Mouse (Mus musculus) T-helper 2 cell (primary cell): ENCODE data around the gene Adipor2.

Experiments used
- in situ Hi-C: fragments of 300-600 bp; cut with MboI, MseI; formaldehyde crosslinking; loops from one replicate; pipeline ENCODE4 v1.15.1; 2025; ENCODE audit warnings: high pct_unique_total_duplicates

The Adipor2 gene

DNA sequence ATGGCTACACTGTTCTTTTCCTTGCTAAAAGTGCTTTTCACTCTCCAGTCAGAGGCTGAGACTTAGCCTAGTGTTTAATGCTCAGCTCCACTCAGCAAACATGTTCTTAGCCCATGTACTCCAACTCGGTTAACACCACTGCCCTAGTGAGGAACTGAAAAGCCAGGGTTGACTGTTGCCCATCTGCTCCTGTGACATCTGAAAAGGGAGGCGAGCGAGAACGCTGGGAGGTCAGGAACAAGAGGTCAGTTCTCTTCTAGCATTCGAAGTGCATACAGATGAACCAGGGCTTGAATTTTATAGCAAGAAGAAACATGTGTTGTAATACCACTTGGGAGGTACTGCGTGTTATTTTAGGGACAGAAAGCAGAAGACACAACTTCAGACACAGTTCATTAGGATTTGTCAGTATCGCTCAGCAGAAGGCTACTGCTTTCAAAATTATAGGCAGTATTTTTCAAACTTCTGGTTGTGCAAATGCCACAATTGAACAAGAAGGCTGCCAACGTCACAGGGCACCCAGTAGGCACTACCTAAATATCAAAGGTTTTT is 59.4 kb downstream of the Adipor2 start:
- in situ Hi-C loops: no loop called here

DNA sequence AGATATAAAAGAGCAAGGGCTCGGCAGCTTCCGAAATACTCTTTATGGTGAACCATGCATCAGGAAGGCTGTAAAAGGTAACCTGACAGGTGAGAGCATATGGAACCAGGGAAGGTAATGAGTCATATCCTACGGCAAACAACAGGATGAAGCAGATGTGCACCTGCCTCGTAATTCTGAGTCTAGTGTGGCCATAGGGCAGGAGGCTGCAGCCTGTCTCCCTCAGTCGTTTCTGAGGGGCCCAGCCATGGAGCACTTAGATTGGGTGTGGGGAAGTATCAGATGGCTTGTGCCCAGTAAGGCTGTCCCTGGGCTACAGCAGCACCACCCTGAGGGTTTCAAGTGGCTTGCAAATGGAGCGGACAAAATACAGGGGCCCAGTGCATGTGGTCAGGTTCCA is 65.0 kb downstream of the Adipor2 start:
- in situ Hi-C loops: loop anchor here (5.0 kb wide), 1 partner anchor 75 kb away; no protein-coding TSS in a partner anchor

- in situ Hi-C loops: loop anchor here (5.0 kb wide), 1 partner anchor 76 kb away; no protein-coding TSS in a partner anchor
These were observed 65.8 kb downstream of the Adipor2 start for GRCm38 (mm10) chr6:119351656-119352055.

DNA sequence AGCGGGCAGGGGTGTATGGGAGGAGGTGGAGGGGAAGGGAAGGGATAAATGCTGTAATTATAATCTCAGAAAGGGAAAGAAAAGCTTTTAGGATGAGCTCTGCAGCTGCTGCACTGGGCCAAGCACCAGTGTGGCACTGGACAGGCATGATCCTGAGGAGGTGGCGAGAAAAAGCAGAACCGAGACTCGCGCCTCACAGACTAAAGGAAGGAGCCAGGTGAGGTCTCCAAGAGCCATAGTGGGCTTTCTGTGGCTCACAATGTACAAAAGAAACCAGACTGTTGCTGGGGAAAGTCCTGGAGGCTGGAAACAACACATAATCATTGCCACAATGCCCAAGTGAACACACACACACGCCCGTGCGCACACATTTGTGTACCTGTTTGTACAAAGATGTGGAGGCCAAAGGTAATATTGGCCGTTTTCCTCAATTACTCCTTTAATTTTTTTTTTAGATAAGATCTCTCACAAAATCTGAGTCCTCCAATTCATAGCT is 66.8 kb downstream of the Adipor2 start:
- in situ Hi-C loops: loop anchor here (5.0 kb wide), 1 partner anchor 77 kb away; no protein-coding TSS in a partner anchor

DNA sequence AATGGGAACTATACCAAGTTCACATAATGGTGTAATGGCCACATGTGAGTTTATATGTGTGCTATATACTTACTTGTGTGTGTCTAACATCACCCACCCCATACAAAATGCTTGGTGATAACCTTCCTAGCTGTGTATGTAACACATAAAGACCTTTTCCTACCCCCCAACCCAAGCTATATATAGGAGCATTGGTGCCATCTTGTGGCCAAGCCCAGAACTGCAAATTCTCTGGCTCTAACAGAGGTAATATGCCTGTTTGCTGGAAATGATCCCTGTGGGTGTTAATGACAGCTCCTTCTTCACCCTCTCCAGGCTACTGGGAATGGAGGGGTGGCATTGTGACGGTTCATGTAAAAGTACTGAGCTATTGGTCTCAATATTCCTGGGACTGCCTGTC is 69.3 kb downstream of the Adipor2 start:
- in situ Hi-C loops: loop anchor here (5.0 kb wide), 1 partner anchor 126 kb away; no protein-coding TSS in a partner anchor

GRCm38 (mm10) chr6:119347813-119348212 is 69.7 kb downstream of the Adipor2 start:
- in situ Hi-C loops: loop anchor here (5.0 kb wide), 1 partner anchor 126 kb away; no protein-coding TSS in a partner anchor

- in situ Hi-C loops: loop anchor here (5.0 kb wide), 1 partner anchor 124 kb away; no protein-coding TSS in a partner anchor
These were observed 71.2 kb downstream of the Adipor2 start for GRCm38 (mm10) chr6:119346257-119346656.

DNA sequence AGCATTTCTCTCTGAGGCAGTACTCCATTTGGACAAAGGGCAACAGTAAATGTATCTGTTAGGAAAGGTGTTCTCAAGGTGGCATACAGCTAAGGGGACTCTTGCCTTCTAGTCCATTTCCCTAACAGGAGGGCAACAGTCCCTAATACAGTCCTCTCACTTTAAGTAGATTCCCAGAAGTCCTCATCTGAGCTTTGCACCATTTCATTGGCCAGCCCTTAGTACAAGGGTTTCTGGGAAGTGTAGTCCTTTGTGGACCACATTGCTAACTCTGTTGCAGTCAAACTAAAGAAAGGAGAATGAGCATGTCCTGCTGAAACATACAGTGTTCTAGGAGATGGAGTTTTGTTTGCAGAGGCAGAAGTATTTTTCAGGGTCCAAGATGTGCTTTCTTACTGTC is 76.1 kb downstream of the Adipor2 start:
- in situ Hi-C loops: no loop called here

- in situ Hi-C loops: no loop called here
These were observed 79.2 kb downstream of the Adipor2 start for GRCm38 (mm10) chr6:119338121-119338912.

DNA sequence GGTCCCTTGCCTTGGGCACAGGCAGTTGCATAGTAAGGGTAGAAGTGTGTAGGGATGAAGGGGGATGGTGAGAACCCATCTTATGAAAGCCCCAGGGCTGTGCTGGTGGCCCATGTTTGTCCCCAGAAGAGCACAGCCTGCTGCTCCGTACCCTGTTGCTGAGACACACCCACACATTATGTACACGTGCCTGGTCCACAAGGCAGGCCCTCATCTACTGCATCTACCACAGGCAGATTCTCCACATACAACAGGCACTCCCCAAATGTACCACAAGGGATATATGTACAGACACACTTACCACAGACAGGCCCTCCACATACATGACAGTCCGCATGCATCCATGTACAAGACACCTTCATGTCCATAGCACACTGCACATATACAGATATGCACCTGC is 80.2 kb downstream of the Adipor2 start:
- in situ Hi-C loops: no loop called here

- in situ Hi-C loops: no loop called here
These were observed 81.4 kb downstream of the Adipor2 start for GRCm38 (mm10) chr6:119336124-119336523.

DNA sequence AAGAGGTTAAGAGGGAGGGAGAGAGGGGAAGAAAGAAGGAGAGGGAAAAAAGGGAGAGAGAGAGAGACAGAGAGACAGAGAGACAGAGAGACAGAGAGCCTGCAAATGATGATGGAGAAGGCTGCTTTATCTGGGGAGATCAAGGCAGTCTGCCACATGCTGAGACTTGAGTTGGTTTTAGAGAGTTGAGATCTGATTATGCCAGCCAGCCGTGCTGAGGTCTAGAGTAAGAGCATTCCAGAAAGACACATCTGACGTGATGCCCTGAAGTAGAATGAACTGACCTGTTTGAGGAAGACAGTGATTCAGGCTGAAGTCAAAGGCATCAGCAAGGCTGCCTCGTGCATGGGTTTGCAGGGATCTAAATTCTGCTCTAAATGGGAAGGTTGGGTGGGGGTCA is 83.7 kb downstream of the Adipor2 start:
- in situ Hi-C loops: no loop called here

DNA sequence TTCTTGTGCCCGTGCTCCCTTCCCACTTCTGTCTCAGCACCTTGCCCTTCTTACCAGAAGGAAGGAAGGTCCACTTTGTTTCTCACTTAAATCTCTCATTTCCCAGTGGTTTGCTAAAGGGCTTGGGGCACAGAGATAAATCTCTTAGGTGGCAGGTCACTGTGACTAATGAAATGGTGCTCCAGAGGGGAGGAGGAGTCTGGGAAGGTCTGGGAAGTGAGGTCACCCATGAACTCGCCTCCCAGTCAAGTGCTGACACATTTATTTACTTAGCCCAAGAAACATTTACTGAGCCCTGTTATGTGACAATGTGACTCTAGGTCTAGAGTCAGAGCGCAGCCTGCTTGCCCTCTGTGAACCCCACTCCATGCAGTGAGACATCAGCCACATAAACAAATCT is 84.3 kb downstream of the Adipor2 start:
- in situ Hi-C loops: no loop called here

- in situ Hi-C loops: no loop called here
These were observed 85.4 kb downstream of the Adipor2 start for GRCm38 (mm10) chr6:119332111-119332510.

- in situ Hi-C loops: no loop called here
These were observed 87.0 kb downstream of the Adipor2 start, which contains the start of gene Lrtm2 for GRCm38 (mm10) chr6:119330506-119330905. Gene Lrtm2 (minus strand): TSS chr6:119330766.

- in situ Hi-C loops: no loop called here
These were observed 87.6 kb downstream of the Adipor2 start for GRCm38 (mm10) chr6:119329936-119330335.

DNA sequence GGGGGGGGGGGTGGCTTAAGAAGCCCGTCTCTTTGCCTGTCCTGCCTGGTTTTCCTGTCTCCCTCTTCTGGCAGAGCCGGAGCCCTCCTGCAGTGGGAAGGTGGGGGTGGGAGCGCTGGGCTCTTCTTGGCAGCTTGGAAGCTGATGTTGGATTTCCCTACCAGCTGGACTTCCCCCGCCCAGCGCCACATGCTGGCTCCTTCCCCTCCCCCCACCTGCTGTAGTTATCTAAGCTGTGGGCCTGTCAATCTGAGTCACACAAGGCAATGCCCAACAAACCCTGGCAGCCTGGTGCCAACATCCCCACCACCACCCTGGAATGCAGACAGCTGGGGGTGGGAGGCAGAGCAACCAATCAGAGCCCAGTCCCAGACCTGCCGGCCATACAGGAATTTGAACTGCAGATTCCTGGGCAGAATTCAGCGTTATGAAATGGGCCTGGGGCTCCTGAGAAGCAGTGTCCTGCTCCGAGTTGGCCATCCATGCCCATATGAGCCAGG is 88.2 kb downstream of the Adipor2 start:
- in situ Hi-C loops: no loop called here

GRCm38 (mm10) chr6:119328521-119329115 is 88.9 kb downstream of the Adipor2 start:
- in situ Hi-C loops: no loop called here

- in situ Hi-C loops: no loop called here
These were observed 91.0 kb downstream of the Adipor2 start for GRCm38 (mm10) chr6:119326541-119326940.

DNA sequence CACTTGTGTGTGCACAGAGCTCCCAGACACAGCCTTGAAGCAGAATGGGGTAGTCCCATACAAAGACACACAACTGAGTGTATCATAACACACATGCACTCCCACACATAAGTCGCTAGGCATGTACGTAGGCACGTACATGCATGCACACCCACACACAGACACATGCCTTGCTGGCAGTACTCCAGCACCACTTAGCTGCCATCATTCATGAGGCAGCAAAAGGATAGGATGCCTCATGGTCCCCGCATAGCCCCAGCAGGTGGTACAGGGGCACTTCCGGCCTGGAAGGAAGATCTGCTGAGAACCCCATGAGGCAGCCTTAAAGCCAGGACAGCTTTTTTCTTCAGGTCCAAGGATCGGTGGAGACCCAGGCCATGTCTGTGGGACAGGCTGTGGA is 91.5 kb downstream of the Adipor2 start:
- in situ Hi-C loops: no loop called here

DNA sequence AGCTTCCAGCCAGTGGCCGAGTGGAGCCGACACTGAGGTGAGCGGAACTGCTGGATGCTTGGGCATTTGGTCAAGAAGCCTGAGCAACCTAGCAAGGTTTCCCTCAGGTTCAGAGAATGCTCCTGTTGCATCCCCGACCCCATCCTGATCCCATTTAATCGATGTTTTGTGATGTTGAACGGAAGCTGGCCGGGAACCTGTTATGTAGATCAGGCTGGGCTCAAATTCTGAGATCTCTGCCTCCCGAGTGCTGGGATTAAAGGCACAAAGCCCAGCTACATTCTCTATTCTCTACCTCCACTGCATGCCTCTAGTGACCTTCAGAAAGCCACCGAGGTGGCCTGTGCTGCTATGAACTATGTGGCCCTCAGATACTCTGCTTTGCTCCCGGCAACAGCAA is 92.7 kb downstream of the Adipor2 start:
- in situ Hi-C loops: no loop called here

DNA sequence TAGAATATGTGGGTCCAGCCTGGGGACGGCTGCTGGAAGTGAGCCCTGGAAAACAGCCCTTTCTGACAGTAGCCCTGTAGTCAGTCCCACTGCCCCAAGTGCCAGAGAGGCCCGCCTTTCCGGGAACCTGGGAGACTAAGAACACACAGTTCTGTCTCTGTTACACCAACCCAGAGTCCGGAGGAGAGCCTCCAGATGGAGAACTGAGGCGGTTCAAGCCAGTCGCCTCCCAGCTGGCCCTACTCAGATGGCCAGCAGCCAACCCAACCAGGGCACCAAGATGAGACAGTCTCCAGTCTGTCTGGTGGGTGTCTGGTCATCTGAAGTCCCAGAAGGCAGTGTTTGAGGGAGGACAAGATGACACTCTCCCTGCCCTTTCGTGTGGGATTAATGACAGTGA is 95.8 kb downstream of the Adipor2 start:
- in situ Hi-C loops: no loop called here
